Mouse (Mus musculus) limb, embryonic 14.5 days (tissue): ENCODE measurements around the gene Tas1r1. TPM values are rescaled to one million over a fixed set of nuclear protein-coding genes. Genes with fewer than 3 reads are reported as not detected.
A peak's percentile ranks its signal among the peaks of the same experiment; 100 is the strongest.

ENCODE experiments used
- ATAC-seq: fragments of 200-750 bp; cut with Nextera tagmentation; 2 replicates; pipeline ENCODE4 v1.8.0; 2017; ENCODE audit warnings: low read depth, moderate number of reproducible peaks, moderate TSS enrichment; ENCODE audit not compliant: low FRiP score
- DNase-seq: peaks from one replicate; pipeline ENCODE4 v3.0.0-alpha.2; 2015; ENCODE audit warnings: low spot score
- H3K27ac ChIP-seq: fragments of 300-500 bp; sonication (generic); replicated peaks from 2 replicates; pipeline ENCODE4 v1.5.1; 2014; ENCODE audit warnings: low read depth, mild to moderate bottlenecking, low read length, moderate library complexity, mixed read lengths
- H3K27me3 ChIP-seq: fragments of 300-500 bp; sonication (generic); 2 replicates; pipeline ENCODE4 v1.6.1; 2014; ENCODE audit warnings: low read length, mixed read lengths; ENCODE audit not compliant: control insufficient read depth, insufficient read depth
- H3K36me3 ChIP-seq: fragments of 300-500 bp; sonication (generic); 2 replicates; pipeline ENCODE4 v1.6.1; 2014; ENCODE audit warnings: mild to moderate bottlenecking, low read length, moderate library complexity, mixed read lengths; ENCODE audit not compliant: control insufficient read depth, insufficient read depth
- H3K4me1 ChIP-seq: fragments of 300-500 bp; sonication (generic); 2 replicates; pipeline ENCODE4 v1.6.1; 2014; ENCODE audit warnings: antibody characterized with exemption, low read length, mixed read lengths; ENCODE audit not compliant: control insufficient read depth, insufficient read depth
- H3K4me2 ChIP-seq: fragments of 300-500 bp; sonication (generic); replicated peaks from 2 replicates; pipeline ENCODE4 v1.6.1; 2014; ENCODE audit warnings: low read depth, mild to moderate bottlenecking, low read length, moderate library complexity; ENCODE audit not compliant: severe bottlenecking
- H3K4me3 ChIP-seq: fragments of 300-500 bp; sonication (generic); replicated peaks from 2 replicates; pipeline ENCODE4 v1.5.1; 2014; ENCODE audit warnings: low read length
- H3K9ac ChIP-seq: fragments of 300-500 bp; sonication (generic); 2 replicates; pipeline ENCODE4 v1.6.1; 2014; ENCODE audit warnings: mild to moderate bottlenecking, low read depth, low read length, moderate library complexity; ENCODE audit not compliant: severe bottlenecking
- H3K9me3 ChIP-seq: fragments of 300-500 bp; sonication (generic); 2 replicates; pipeline ENCODE4 v1.6.1; 2016; ENCODE audit warnings: low read length; ENCODE audit not compliant: control insufficient read depth
- POLR2A ChIP-seq: fragments of 200-500 bp; IDR thresholded peaks from 2 replicates; pipeline ENCODE4 v1.8.0; 2012; ENCODE audit warnings: inconsistent platforms, mild to moderate bottlenecking, moderate library complexity, borderline replicate concordance; ENCODE audit not compliant: insufficient read depth, insufficient read length; ENCODE audit errors: extremely low read depth
- WGBS: fragments of 180-500 bp; shearing (Covaris S2); extraction: QIAGEN DNeasy Blood & Tissue Kit; methylation state at CpG from one replicate; pipeline ENCODE4 v1.1.7; 2014; 5-methylcytosine and 5-hydroxymethylcytosine counted together
- polyA plus RNA-seq, 2 experiments: library from polyadenylated mRNA; depleted of rRNA in 1 of 2; stranded (reverse) in 1 of 2; unstranded in 1 of 2; fragments of >200 nt; fragmentation: Nextera tagmentation in 1 of 2; extraction: Ambion mirVana in 1 of 2; gene quantifications; 2 replicates each; pipeline versions ENCODE4 v1.2.1 to v1.2.3; 2012 to 2014

The Tas1r1 gene
- polyA plus RNA-seq, 2 experiments = 1.0 to 1.3 TPM

DNA sequence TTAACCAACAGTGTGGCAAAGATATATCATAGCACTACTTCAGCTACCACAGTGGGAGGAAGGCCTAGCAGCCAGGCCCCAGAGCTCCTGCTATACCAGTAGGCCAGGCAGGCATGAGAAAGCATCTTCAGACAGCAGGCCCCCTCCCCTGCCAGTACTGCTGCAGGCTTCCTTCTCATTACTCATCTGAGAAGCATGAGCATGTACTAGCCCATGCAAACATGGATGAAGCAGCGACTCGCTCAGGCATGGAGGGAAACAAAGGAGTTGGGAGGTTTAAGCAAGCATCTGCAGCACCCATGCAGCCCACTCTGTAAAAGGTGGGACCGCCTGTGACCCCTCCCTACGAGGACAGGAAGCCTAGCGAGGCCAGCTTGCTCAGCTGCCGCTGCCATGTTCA, 19.3 kb downstream of the Tas1r1 start:
- WGBS = 87% methylated on average over 6 of the region's 6 CpGs
- H3K9ac ChIP-seq = no peak overlapping the region
- ATAC-seq = no peak

DNA sequence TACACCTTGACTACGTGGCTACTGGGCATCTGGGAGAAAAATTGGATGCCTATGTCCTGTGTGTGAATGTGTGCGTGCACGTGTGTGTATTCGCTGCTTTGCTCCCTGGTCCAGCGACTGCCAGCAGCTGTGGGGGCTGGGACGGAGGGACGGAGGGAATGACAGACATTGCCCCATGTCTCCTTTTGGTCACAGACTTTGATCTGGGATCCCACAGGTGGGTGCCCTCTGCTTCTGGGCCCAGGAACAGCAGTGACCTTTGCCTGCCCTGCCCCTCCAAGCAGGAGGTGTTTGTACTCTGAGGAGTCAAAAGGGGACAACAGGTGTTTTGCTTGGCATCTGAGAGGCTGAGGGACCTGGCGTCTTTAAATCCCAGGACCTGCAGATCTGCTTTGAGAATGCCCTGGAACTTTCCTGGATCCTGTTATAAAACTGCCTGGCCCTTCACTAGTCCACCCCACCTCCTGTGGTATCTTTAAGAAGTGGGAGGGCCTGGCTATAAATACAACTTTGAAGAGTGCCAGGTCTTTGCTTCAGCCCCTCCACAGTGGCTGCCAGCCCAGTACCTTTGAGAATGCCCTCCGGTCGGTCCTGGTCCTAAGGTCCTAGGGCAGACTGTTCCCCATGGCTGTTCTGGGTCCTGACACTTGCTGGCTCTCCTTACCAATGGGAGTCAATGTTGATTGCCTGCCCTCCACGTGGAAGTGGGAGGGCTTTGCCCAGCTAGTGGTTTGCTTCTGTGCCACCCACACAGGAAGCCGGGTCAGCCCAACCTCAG, 25.1 kb downstream of the Tas1r1 start:
- no peak for TF ChIP-seq POLR2A
- no peak overlapping the region for H3K27ac ChIP-seq
- no peaks in the 10 kb centered on the region for H3K27me3 ChIP-seq
- H3K4me1 ChIP-seq = peaks cover 19% of the 10 kb centered on the region
- no peak overlapping the region for H3K4me2 ChIP-seq
- peaks cover 48% of the 10 kb centered on the region for H3K36me3 ChIP-seq
- no peak for ATAC-seq
- H3K4me3 ChIP-seq = no peak overlapping the region
- H3K9me3 ChIP-seq = no peaks in the 10 kb centered on the region
- H3K9ac ChIP-seq = no peak overlapping the region
- 82% methylated on average over 12 of the region's 12 CpGs for WGBS
- DNase-seq = no peak

More for the DNA sequence above, 19.3 kb downstream of the Tas1r1 start:
- no peaks in the 10 kb centered on the region for H3K9me3 ChIP-seq
- no peak overlapping the region for H3K4me3 ChIP-seq
- H3K27me3 ChIP-seq = no peaks in the 10 kb centered on the region
- peaks cover 88% of the 10 kb centered on the region for H3K36me3 ChIP-seq
- no peak overlapping the region for H3K27ac ChIP-seq
- no peak overlapping the region for H3K4me2 ChIP-seq
- TF ChIP-seq POLR2A = no peak
- no peaks in the 10 kb centered on the region for H3K4me1 ChIP-seq
- DNase-seq = no peak

DNA sequence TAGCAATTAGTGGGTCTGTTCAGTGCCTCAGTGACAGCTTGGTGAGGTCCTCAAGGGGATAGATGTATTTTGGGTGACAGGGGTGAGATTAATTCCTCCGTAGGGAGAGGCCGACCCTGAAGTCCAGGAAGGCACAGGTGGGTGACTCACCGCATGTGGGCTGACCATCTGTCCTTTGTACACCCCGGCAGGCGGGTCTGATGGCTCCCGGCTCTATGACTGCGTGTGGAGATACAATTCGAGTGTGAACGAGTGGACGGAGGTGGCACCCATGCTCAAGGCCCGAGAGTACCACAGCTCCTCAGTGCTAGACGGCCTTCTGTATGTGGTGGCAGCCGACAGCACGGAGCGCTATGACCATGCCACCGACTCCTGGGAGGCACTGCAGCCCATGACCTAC, 26.3 kb downstream of the Tas1r1 start:
- Histone ChIP-seq H3K4me1 (peaks cover 28% of the 10 kb centered on the region), H3K27me3 (no peaks in the 10 kb centered on the region), H3K36me3 (peaks cover 40% of the 10 kb centered on the region), H3K4me2 (no peak overlapping the region), H3K9ac (no peak overlapping the region), H3K27ac (no peak overlapping the region), H3K4me3 (no peak overlapping the region), H3K9me3 (no peaks in the 10 kb centered on the region)
- no peak for TF ChIP-seq POLR2A
- DNase-seq = no peak
- 93% methylated on average over 16 of the region's 16 CpGs for WGBS
- ATAC-seq = no peak

DNA sequence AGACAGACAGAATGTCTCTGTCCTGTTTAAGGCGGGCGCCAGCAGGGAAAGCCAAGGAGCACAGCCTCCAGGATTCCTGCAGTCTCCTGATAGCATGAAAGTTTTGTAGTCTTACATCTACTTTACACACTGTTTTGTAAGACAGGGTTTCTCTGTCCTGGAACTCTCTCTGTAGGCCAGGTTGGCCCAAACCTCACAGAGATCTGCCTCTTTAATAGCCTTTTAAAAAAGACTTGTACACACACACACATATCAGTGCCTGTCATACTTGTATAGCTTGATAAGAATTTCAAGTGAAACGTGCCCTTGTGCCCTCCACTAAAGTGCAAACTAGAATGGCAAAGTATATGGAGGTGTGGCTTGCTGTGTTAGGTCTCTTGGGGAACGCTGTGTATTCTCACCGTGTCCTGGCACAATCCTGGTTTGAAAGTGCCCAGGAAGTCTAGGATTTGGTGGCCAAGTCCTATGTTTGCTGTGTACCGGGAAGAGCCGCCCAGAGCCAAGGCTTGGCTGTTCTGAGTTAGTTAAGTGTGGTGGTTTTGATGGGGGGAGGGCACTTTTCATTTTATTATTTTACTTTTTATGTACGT, 27.1 kb downstream of the Tas1r1 start:
- DNase-seq (no peak), ATAC-seq (no peak)
- Histone ChIP-seq H3K36me3 (peaks cover 37% of the 10 kb centered on the region), H3K27me3 (no peaks in the 10 kb centered on the region), H3K9me3 (no peaks in the 10 kb centered on the region), H3K27ac (no peak overlapping the region), H3K4me3 (peak overlapping the region; percentile 81), H3K9ac (peak overlapping the region; percentile 74), H3K4me1 (peaks cover 28% of the 10 kb centered on the region), H3K4me2 (peak overlapping the region; percentile 100)
- WGBS = 76% methylated on average over 8 of the region's 8 CpGs
- no peak for TF ChIP-seq POLR2A

DNA sequence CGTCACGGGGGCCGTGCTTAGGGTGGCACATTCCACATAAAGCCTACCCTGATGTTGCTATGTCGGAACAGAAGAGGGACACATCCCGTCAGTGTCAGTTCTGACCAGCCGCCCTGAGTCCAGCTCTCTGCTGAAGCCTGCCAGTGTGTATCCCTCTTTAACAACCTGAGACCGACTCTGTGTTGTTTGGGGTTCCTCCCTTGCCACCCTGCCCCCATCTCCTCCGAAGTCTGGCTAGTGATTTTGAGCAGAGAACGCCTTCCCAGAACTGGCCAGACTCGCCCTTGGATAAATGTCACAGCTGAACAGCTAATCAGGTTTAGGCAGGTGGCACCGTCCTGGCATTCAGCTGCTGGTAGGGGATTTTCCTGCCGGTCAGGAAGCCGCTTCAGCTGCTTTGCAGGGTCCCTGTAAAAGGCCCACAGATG, 27.6 kb downstream of the Tas1r1 start:
- Histone ChIP-seq H3K9me3 (no peaks in the 10 kb centered on the region), H3K4me3 (peak overlapping the region; percentile 81), H3K4me1 (peaks cover 28% of the 10 kb centered on the region), H3K4me2 (peak overlapping the region; percentile 100), H3K9ac (peak overlapping the region; percentile 74), H3K27me3 (no peaks in the 10 kb centered on the region), H3K36me3 (peaks cover 32% of the 10 kb centered on the region), H3K27ac (no peak overlapping the region; the same call in 1 of the 2 replicates)
- no peak for DNase-seq
- WGBS = 16% methylated on average over 13 of the region's 13 CpGs
- no peak for ATAC-seq
- no peak for TF ChIP-seq POLR2A
